Mouse (Mus musculus) intestine, embryonic 14.5 days (tissue): ENCODE results near the gene Rspry1. TPM values are rescaled to one million over a fixed set of nuclear protein-coding genes. Genes with fewer than 3 reads are reported as not detected.

Experiments used
- ATAC-seq: fragments of 200-750 bp; cut with Nextera tagmentation; replicated peaks from 2 replicates; pipeline ENCODE4 v1.8.0; 2017; ENCODE audit warnings: low read depth, moderate number of reproducible peaks, moderate TSS enrichment, moderate library complexity; ENCODE audit not compliant: low FRiP score, low TSS enrichment
- DNase-seq: peaks from one replicate; pipeline ENCODE4 v3.0.0-alpha.2; 2018; ENCODE audit warnings: low spot score
- H3K27ac ChIP-seq: fragments of 300-500 bp; sonication (generic); 2 replicates; pipeline ENCODE4 v1.5.1; 2014; ENCODE audit warnings: low read depth, mild to moderate bottlenecking, control low read depth
- H3K27me3 ChIP-seq: fragments of 300-500 bp; sonication (generic); replicated peaks from 2 replicates; pipeline ENCODE4 v1.6.1; 2014; ENCODE audit warnings: low read length, control low read depth; ENCODE audit not compliant: control insufficient read depth, insufficient read depth
- H3K36me3 ChIP-seq: fragments of 300-500 bp; sonication (generic); 2 replicates; pipeline ENCODE4 v1.6.1; 2014; ENCODE audit warnings: low read length, control low read depth; ENCODE audit not compliant: control insufficient read depth, insufficient read depth
- H3K4me1 ChIP-seq: fragments of 300-500 bp; sonication (generic); replicated peaks from 2 replicates; pipeline ENCODE4 v1.6.1; 2014; ENCODE audit warnings: low read length, control low read depth, mixed read lengths; ENCODE audit not compliant: control insufficient read depth, insufficient read depth
- H3K4me2 ChIP-seq: fragments of 300-500 bp; sonication (generic); 2 replicates; pipeline ENCODE4 v1.6.1; 2014; ENCODE audit warnings: low read length
- H3K4me3 ChIP-seq: fragments of 300-500 bp; sonication (generic); 2 replicates; pipeline ENCODE4 v1.5.1; 2014; ENCODE audit warnings: low read depth, low read length, control low read depth, mixed read lengths
- H3K9ac ChIP-seq: fragments of 300-500 bp; sonication (generic); 2 replicates; pipeline ENCODE4 v1.6.1; 2014; ENCODE audit warnings: mild to moderate bottlenecking, low read length
- H3K9me3 ChIP-seq: fragments of 300-500 bp; sonication (generic); 2 replicates; pipeline ENCODE4 v1.6.1; 2016; ENCODE audit warnings: low read length, control low read depth; ENCODE audit not compliant: control insufficient read depth
- WGBS: fragments of 180-500 bp; shearing (Covaris S2); extraction: QIAGEN DNeasy Blood & Tissue Kit; methylation state at CpG from one replicate; pipeline ENCODE4 v1.1.7; 2014; 5-methylcytosine and 5-hydroxymethylcytosine counted together
- polyA plus RNA-seq: library from polyadenylated mRNA; unstranded; fragments of >200 nt; fragmentation: Nextera tagmentation; extraction: Ambion mirVana; gene quantifications from 2 replicates; pipeline ENCODE4 v1.2.1, GENCODE M21; 2014

The Rspry1 gene
- 27.9 and 33.0 TPM in 2 replicates for polyA plus RNA-seq

DNA sequence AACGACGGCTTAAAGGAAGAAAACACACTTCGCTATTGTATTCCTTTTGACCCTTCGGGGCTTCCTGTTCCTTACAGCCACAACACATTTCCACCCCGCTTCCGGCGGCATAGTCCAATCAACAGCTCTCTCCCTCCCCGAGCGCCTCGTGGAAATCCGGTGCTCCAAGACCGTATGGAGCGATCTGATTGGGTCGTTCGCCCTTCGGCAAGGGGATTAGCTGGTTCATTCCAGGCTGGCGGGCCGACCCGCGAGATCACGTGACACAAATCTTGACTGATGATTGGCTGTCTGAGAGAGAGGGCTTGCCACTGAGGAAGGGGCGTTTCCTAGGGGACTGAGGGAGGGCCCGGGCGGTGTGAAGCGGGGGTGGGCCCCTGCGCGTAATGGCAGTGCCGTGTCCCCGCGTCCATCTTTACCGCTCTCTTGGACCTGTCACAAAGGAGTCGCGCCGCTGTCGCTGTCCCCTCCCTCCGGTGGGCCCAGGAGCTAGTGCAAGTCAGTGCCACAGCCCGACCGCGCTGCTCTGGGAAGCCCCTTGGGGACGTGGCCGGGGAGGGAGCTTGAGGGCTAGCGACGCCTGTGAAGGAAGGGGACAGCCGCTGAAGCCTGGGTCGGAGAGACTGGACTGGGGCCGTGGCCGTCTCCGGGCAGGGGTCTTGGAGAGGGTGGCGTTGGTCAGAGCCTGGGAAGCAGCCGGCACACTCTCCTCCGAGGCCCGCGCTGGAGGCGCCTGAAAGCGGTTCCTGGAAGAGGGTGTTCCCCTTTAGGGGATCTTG lies at the start of gene Rspry1, which contains the start of gene Fam192a:
Gene Rspry1 (plus strand): TSS at position 331 of the 779 bp plus-strand sequence.
Gene Fam192a (minus strand): TSS at position 391 of the 779 bp plus-strand sequence.
- Histone ChIP-seq H3K4me3 (peak within 1 kb of the TSS; percentile 66), H3K27me3 (no peaks in the 10 kb centered on the region), H3K4me1 (peaks cover 19% of the 10 kb centered on the region), H3K9me3 (no peaks in the 10 kb centered on the region), H3K36me3 (no peaks in the 10 kb centered on the region), H3K27ac (peak within 1 kb of the TSS; percentile 87), H3K9ac (peak within 1 kb of the TSS; percentile 89), H3K4me2 (peak within 1 kb of the TSS; percentile 80)
- peak; percentile 97 for DNase-seq
- peak; percentile 100 for ATAC-seq
- WGBS: under 1% methylated on average over 55 of the region's 55 CpGs

DNA sequence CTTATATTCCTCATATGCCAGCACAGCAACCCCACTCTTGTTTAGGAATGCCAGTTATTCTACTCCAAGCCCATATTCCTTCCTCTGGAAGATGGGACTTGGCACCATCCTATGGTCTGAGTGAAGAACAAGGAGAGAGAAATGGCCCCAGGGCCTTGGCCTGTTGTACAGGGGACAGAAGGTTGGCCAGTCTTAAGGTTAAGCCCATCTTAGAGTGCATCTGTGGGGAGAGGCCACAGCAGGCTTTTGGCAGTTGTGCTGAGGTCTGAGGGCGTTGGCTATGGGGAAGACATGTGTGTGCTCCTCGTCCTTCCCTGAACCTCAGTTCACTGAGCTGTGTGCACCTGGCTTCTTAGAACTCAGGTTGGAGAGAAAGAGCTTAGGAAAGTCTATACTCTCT lies 49.0 kb upstream of the Rspry1 start:
- no peak overlapping the region for H3K9ac ChIP-seq
- H3K9me3 ChIP-seq: no peaks in the 10 kb centered on the region
- no peak for DNase-seq
- H3K4me3 ChIP-seq: no peak overlapping the region
- H3K36me3 ChIP-seq: no peaks in the 10 kb centered on the region
- no peak overlapping the region for H3K4me2 ChIP-seq
- no peaks in the 10 kb centered on the region for H3K27me3 ChIP-seq
- WGBS: 74% methylated on average over 2 of the region's 2 CpGs
- ATAC-seq: no peak
- H3K4me1 ChIP-seq: no peaks in the 10 kb centered on the region
- no peak overlapping the region for H3K27ac ChIP-seq

DNA sequence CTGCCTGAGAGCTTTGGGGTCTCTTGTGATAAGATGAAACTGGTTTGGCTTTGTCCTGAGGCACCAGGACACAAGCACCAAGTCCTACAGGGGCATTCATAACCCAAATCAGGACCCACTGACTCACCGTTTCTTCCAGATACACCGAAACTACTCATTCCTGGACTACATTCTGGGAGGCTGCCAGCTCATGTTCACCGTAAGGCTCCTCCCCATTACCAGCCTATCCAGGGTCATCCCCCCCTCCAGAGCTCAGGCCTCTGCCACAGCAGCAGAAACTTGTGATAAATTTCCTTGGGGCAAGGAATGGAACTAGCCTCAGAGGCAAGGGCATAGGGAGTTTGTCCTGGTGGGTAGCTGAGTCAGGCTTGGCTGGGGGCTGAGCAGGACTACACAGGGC lies 44.5 kb upstream of the Rspry1 start:
- H3K27me3 ChIP-seq: no peaks in the 10 kb centered on the region
- ATAC-seq (no peak), DNase-seq (no peak)
- no peak overlapping the region for H3K4me3 ChIP-seq
- H3K4me2 ChIP-seq: no peak overlapping the region
- WGBS: 46% methylated on average over 3 of the region's 3 CpGs
- H3K9me3 ChIP-seq: no peaks in the 10 kb centered on the region
- no peaks in the 10 kb centered on the region for H3K4me1 ChIP-seq
- H3K9ac ChIP-seq: no peak overlapping the region
- H3K36me3 ChIP-seq: no peaks in the 10 kb centered on the region
- no peak overlapping the region for H3K27ac ChIP-seq

DNA sequence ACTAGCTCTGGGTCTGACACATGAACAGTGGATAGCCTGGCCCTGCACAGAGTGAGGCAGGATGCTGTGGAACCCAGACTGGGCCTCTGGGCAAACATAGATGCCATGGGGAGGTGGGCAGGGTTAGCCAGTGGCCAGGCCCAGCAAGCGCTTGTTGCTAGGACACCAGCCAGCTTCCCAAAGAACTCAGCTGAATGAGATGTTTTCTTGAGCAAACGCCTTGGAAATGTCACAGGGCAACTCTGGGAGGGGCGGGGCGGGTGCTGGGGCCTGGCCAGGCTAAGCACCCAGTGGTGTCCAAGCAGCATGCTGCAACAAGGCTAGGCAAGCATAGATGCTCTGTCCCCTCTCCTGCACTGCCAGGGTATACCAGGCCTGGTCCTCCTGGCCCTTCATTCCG lies 40.5 kb upstream of the Rspry1 start:
- Histone ChIP-seq H3K36me3 (no peaks in the 10 kb centered on the region), H3K4me1 (no peaks in the 10 kb centered on the region), H3K27me3 (no peaks in the 10 kb centered on the region), H3K4me2 (no peak overlapping the region), H3K27ac (no peak overlapping the region), H3K9me3 (no peaks in the 10 kb centered on the region), H3K4me3 (no peak overlapping the region), H3K9ac (no peak overlapping the region)
- DNase-seq (no peak), ATAC-seq (no peak)
- WGBS: 52% methylated on average over 5 of the region's 5 CpGs

DNA sequence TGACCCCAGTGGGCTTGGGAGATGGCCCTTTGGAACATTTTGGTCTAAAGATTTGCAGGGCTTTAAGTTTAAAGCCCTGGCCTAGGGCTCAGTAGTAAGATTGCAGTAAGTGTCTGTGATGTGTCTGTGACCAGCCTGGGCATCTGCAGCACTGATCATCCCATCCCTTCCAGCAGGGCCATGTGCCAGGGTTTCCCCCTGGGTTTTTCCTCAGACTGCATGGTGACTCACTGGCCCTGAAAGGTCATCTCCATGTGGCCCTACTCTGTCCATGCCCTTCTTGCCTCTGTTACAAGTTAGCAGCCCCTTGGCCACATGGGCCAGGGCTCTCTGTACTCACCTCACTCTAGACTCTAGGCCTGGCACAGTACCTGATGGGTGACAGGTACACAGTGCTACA lies 37.3 kb upstream of the Rspry1 start:
- no peak overlapping the region for H3K4me2 ChIP-seq
- no peak overlapping the region for H3K27ac ChIP-seq
- H3K36me3 ChIP-seq: no peaks in the 10 kb centered on the region
- H3K4me1 ChIP-seq: peaks cover 6% of the 10 kb centered on the region; the same call in 1 of the 2 replicates
- H3K9ac ChIP-seq: no peak overlapping the region
- no peak overlapping the region for H3K4me3 ChIP-seq
- no peaks in the 10 kb centered on the region for H3K9me3 ChIP-seq
- no peak for ATAC-seq
- DNase-seq: no peak
- no peaks in the 10 kb centered on the region for H3K27me3 ChIP-seq

DNA sequence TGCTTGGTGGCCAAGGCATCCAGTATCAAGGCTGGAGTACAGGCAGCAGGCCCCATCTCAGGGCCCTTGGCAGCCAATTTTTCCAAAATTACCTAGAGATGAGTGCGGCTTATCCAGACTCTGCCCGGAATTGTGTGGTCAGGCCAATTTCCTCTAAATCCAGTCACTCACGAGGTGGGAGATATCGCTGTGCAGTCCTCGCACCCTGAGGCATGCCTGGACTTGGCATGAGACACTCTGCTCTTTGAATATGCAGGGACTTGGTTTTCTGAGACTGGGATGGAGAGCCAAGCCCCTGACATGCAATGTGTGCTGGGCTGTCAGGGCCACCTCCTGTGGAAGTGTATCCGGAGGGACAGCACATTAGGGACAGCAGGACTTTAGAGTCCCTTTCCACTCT lies 35.7 kb upstream of the Rspry1 start:
- ATAC-seq (no peak), DNase-seq (no peak)
- H3K4me3 ChIP-seq: no peak overlapping the region
- 73% methylated on average over 6 of the region's 6 CpGs for WGBS
- peaks cover 6% of the 10 kb centered on the region; the same call in 1 of the 2 replicates for H3K4me1 ChIP-seq
- no peaks in the 10 kb centered on the region for H3K9me3 ChIP-seq
- no peaks in the 10 kb centered on the region for H3K27me3 ChIP-seq
- H3K9ac ChIP-seq: no peak overlapping the region
- H3K27ac ChIP-seq: no peak overlapping the region
- no peak overlapping the region for H3K4me2 ChIP-seq
- no peaks in the 10 kb centered on the region for H3K36me3 ChIP-seq

DNA sequence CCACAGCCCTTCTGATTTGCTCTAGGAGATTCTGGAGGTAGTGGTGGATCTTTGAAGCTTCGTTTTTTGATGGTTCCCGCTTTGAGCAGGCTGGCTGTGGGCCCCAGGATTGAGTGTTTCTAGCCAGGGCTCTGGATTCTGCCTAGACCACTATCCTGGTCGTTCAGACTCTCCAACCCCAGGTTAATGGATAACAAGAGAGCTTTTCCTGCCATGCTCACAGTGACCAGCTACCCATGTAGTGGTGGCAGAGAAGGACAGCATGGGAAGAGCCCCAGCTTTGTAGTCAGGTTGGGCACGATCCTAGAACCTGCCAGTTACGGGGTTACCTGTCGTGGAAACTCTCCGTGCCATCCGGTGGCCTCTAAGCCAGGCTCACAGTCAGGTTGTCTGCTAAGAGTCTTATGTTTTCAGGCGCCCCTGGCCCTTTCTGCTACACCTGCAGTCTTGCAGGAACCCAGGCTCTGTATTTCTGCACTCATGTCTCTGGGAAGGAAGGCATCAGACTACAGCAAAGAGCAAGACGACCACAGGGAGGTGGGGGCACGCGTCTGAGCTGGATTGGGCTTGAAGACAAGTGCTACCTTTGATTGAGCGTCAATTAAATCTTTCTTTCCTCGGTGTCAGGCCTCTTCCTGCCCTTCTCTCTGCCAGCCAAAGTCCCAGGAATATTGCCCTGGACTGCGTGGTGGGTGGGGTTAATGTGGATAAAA lies 35.1 kb upstream of the Rspry1 start:
- Histone ChIP-seq H3K4me1 (peaks cover 6% of the 10 kb centered on the region; the same call in 1 of the 2 replicates), H3K9ac (no peak overlapping the region), H3K4me2 (no peak overlapping the region), H3K36me3 (no peaks in the 10 kb centered on the region), H3K27ac (no peak overlapping the region), H3K9me3 (no peaks in the 10 kb centered on the region), H3K27me3 (no peaks in the 10 kb centered on the region), H3K4me3 (no peak overlapping the region)
- ATAC-seq (no peak), DNase-seq (no peak)
- 55% methylated on average over 15 of the region's 15 CpGs for WGBS

DNA sequence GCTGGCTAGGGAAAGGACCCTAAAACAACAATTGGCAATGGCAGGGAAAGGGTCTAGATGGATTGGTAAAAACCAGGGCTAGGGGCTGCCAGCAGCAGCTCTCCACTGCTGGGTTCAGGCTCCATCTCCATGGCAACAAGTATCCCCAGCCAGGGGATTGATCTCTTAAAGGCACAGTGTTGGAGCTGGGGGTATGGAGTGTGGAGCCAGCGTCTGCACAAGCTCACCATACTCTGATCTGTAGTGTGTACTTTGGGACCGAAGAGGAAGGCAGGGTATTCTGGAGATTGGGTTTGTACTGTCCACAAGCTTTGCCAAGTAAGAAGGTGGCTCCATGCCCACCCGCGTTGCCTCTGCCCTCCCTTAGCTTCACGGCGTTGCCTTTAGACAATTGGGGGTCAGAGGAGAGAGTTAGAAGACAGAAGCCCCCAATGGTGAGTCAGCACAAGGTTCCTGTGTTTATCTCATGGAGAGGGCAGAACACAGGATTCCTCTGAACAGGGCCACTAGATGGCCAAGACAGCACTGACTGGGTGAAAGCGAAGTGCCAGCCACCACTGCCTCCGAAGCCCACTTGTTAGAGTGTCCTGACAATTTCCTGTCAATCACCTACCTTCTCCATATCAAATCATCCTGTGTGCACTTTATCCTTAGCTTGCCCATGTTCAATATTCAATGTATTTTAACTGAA lies 34.4 kb upstream of the Rspry1 start:
- DNase-seq (no peak), ATAC-seq (0 out of 2 replicates have a peak, but pooled peaks have one; percentile 41)
- 68% methylated on average over 8 of the region's 8 CpGs for WGBS
- Histone ChIP-seq H3K4me3 (no peak overlapping the region), H3K27me3 (no peaks in the 10 kb centered on the region), H3K36me3 (no peaks in the 10 kb centered on the region), H3K9me3 (no peaks in the 10 kb centered on the region), H3K4me1 (peaks cover 6% of the 10 kb centered on the region; the same call in 1 of the 2 replicates), H3K9ac (no peak overlapping the region), H3K4me2 (no peak overlapping the region), H3K27ac (no peak overlapping the region)
